Mouse (Mus musculus): ENCODE data around the gene Gm49388. TPM values are rescaled to one million over a fixed set of nuclear protein-coding genes. Genes with fewer than 3 reads are reported as not detected.

The Gm49388 gene
- polyA plus RNA-seq, 1 experiment from 2014 or later = not detected

GRCm38 (mm10) chr7:127814241-127814921 lies 29.0 kb downstream of the Gm49388 start:
- Histone ChIP-seq H3K27me3 (no peaks in the 10 kb centered on the region), H3K9me3 (replicated peaks) (no peaks in the 10 kb centered on the region), H3K36me3 (ENCODE audit: poor library complexity, severe bottlenecking) (peaks cover 63% of the 10 kb centered on the region), H3K9ac (peak overlapping the region; percentile 19), H3K4me3 (no peak overlapping the region), H3K4me2 (peak overlapping the region; percentile 18; the same call in 1 of the 2 replicates), H3K4me1 (peaks cover 17% of the 10 kb centered on the region; the same call in 1 of the 2 replicates), H3K27ac (peak overlapping the region; percentile 55)
- 69% methylated on average over 19 of the region's 19 CpGs for WGBS
- peak; percentile 83 for ATAC-seq

- no peaks in the 10 kb centered on the region for H3K9me3 ChIP-seq (replicated peaks)
- H3K36me3 ChIP-seq (ENCODE audit: poor library complexity, severe bottlenecking) = peaks cover 55% of the 10 kb centered on the region
- H3K4me2 ChIP-seq = no peak overlapping the region
- no peak overlapping the region for H3K9ac ChIP-seq
- H3K27me3 ChIP-seq = no peaks in the 10 kb centered on the region
- H3K27ac ChIP-seq = peak overlapping the region; percentile 55; the same call in 1 of the 2 replicates
- ATAC-seq = no peak
- H3K4me3 ChIP-seq = no peak overlapping the region
- peaks cover 17% of the 10 kb centered on the region; the same call in 1 of the 2 replicates for H3K4me1 ChIP-seq
- 93% methylated on average over 15 of the region's 15 CpGs for WGBS
Observed at GRCm38 (mm10) chr7:127815116-127815665, 29.8 kb downstream of the Gm49388 start.

GRCm38 (mm10) chr7:127815954-127816821 lies 30.8 kb downstream of the Gm49388 start:
- Histone ChIP-seq H3K9ac (peak overlapping the region; percentile 40; the same call in 1 of the 2 replicates), H3K9me3 (replicated peaks) (no peaks in the 10 kb centered on the region), H3K27ac (no peak overlapping the region), H3K4me3 (no peak overlapping the region), H3K4me2 (no peak overlapping the region), H3K27me3 (no peaks in the 10 kb centered on the region), H3K4me1 (peaks cover 17% of the 10 kb centered on the region; the same call in 1 of the 2 replicates), H3K36me3 (ENCODE audit: poor library complexity, severe bottlenecking) (peaks cover 45% of the 10 kb centered on the region)
- ATAC-seq = no peak
- 74% methylated on average over 15 of the region's 15 CpGs for WGBS

- peaks cover 36% of the 10 kb centered on the region for H3K36me3 ChIP-seq (ENCODE audit: poor library complexity, severe bottlenecking)
- H3K4me1 ChIP-seq = peaks cover 17% of the 10 kb centered on the region; the same call in 1 of the 2 replicates
- H3K27me3 ChIP-seq = no peaks in the 10 kb centered on the region
- no peak overlapping the region for H3K9ac ChIP-seq
- H3K4me2 ChIP-seq = no peak overlapping the region
- no peak overlapping the region for H3K27ac ChIP-seq
- no peak overlapping the region for H3K4me3 ChIP-seq
- no peak for ATAC-seq
- H3K9me3 ChIP-seq (replicated peaks) = no peaks in the 10 kb centered on the region
- WGBS = 88% methylated on average over 7 of the region's 7 CpGs
Observed at GRCm38 (mm10) chr7:127817053-127817452, 31.6 kb downstream of the Gm49388 start.

- H3K27me3 ChIP-seq = no peaks in the 10 kb centered on the region
- WGBS = 92% methylated on average over 5 of the region's 5 CpGs
Observed at GRCm38 (mm10) chr7:127817776-127818175, 32.4 kb downstream of the Gm49388 start.

GRCm38 (mm10) chr7:127820836-127821509 lies 35.6 kb downstream of the Gm49388 start:
- 75% methylated on average over 13 of the region's 13 CpGs for WGBS
- no peak for ATAC-seq
- H3K9ac ChIP-seq = no peak overlapping the region

More at GRCm38 (mm10) chr7:127817776-127818175, 32.4 kb downstream of the Gm49388 start:
- Histone ChIP-seq H3K4me3 (no peak overlapping the region), H3K9ac (no peak overlapping the region), H3K36me3 (ENCODE audit: poor library complexity, severe bottlenecking) (peaks cover 29% of the 10 kb centered on the region), H3K27ac (no peak overlapping the region; the same call in 1 of the 2 replicates), H3K4me1 (peaks cover 22% of the 10 kb centered on the region; the same call in 1 of the 2 replicates), H3K4me2 (no peak overlapping the region), H3K9me3 (replicated peaks) (no peaks in the 10 kb centered on the region)
- no peak for ATAC-seq

GRCm38 (mm10) chr7:127822494-127822893 lies 37.1 kb downstream of the Gm49388 start:
- Histone ChIP-seq H3K27ac (no peak overlapping the region), H3K4me3 (no peak overlapping the region), H3K36me3 (ENCODE audit: poor library complexity, severe bottlenecking) (peaks cover 5% of the 10 kb centered on the region; the same call in 1 of the 2 replicates), H3K9me3 (replicated peaks) (no peaks in the 10 kb centered on the region), H3K4me1 (peaks cover 27% of the 10 kb centered on the region), H3K4me2 (no peak overlapping the region), H3K9ac (0 out of 2 replicates have a peak overlapping the region, but pooled peaks have one; percentile 92), H3K27me3 (no peaks in the 10 kb centered on the region)
- 93% methylated on average over 3 of the region's 3 CpGs for WGBS
- ATAC-seq = no peak

More at GRCm38 (mm10) chr7:127820836-127821509, 35.6 kb downstream of the Gm49388 start:
- Histone ChIP-seq H3K9me3 (replicated peaks) (no peaks in the 10 kb centered on the region), H3K27ac (no peak overlapping the region), H3K4me1 (peaks cover 29% of the 10 kb centered on the region), H3K36me3 (ENCODE audit: poor library complexity, severe bottlenecking) (peaks cover 9% of the 10 kb centered on the region; the same call in 1 of the 2 replicates), H3K4me3 (no peak overlapping the region), H3K4me2 (no peak overlapping the region), H3K27me3 (no peaks in the 10 kb centered on the region)

- 56% methylated on average over 11 of the region's 11 CpGs for WGBS
- peak; percentile 50 for ATAC-seq
Observed at GRCm38 (mm10) chr7:127823236-127824171, 38.1 kb downstream of the Gm49388 start.

GRCm38 (mm10) chr7:127824176-127824871 lies 38.9 kb downstream of the Gm49388 start, which contains the start of the genes Stx4a and Stx1b:
Stx4a (plus strand) TSS chr7:127824294.
Stx1b (minus strand) TSS chr7:127824549.
- H3K9ac ChIP-seq = peak within 1 kb of the TSS; percentile 92
- peak within 1 kb of the TSS; percentile 80 for H3K4me2 ChIP-seq
- H3K36me3 ChIP-seq (ENCODE audit: poor library complexity, severe bottlenecking) = no peaks in the 10 kb centered on the region
- peak within 1 kb of the TSS; percentile 88 for H3K27ac ChIP-seq
- H3K4me1 ChIP-seq = peaks cover 27% of the 10 kb centered on the region
- no peaks in the 10 kb centered on the region for H3K27me3 ChIP-seq
- WGBS = 3% methylated on average over 26 of the region's 38 CpGs
- H3K4me3 ChIP-seq = peak within 1 kb of the TSS; percentile 76
- ATAC-seq = peak; percentile 92
- no peaks in the 10 kb centered on the region for H3K9me3 ChIP-seq (replicated peaks)

More at GRCm38 (mm10) chr7:127823236-127824171, 38.1 kb downstream of the Gm49388 start:
- Histone ChIP-seq H3K36me3 (ENCODE audit: poor library complexity, severe bottlenecking) (no peaks in the 10 kb centered on the region), H3K9ac (peak overlapping the region; percentile 92), H3K9me3 (replicated peaks) (no peaks in the 10 kb centered on the region), H3K4me2 (peak overlapping the region; percentile 80), H3K27me3 (no peaks in the 10 kb centered on the region), H3K4me1 (peaks cover 27% of the 10 kb centered on the region), H3K4me3 (peak overlapping the region; percentile 76), H3K27ac (peak overlapping the region; percentile 88)

GRCm38 (mm10) chr7:127835550-127835949 lies 50.1 kb downstream of the Gm49388 start:
- no peak overlapping the region for H3K9ac ChIP-seq
- no peaks in the 10 kb centered on the region for H3K27me3 ChIP-seq
- 84% methylated on average over 2 of the region's 2 CpGs for WGBS
- H3K36me3 ChIP-seq (ENCODE audit: poor library complexity, severe bottlenecking) = no peaks in the 10 kb centered on the region
- peaks cover under 1% of the 10 kb centered on the region; the same call in 1 of the 2 replicates for H3K4me1 ChIP-seq
- no peak overlapping the region for H3K4me2 ChIP-seq
- no peaks in the 10 kb centered on the region for H3K9me3 ChIP-seq (replicated peaks)
- H3K27ac ChIP-seq = no peak overlapping the region
- no peak for ATAC-seq
- no peak overlapping the region for H3K4me3 ChIP-seq
